Mouse (Mus musculus) kidney, postnatal 25 days (tissue): ENCODE results near the gene Gm45753.
"Not testable (repeated sequence)": the region's sequence is repeated elsewhere in the genome, so short reads cannot be mapped to it uniquely, and the experiment has no call there.

Source experiments
- DNase-seq, 2 experiments: peaks; one replicate each; pipeline ENCODE4 v3.0.0; 2021; ENCODE audit warnings: mixed read lengths in 2 of 2

Gm45753 gene

GRCm38 (mm10) chr8:45308366-45308765 lies at the start of gene Gm45753:
Gene Gm45753 (minus strand): TSS chr8:45308466.
- DNase-seq, result no peak

DNA sequence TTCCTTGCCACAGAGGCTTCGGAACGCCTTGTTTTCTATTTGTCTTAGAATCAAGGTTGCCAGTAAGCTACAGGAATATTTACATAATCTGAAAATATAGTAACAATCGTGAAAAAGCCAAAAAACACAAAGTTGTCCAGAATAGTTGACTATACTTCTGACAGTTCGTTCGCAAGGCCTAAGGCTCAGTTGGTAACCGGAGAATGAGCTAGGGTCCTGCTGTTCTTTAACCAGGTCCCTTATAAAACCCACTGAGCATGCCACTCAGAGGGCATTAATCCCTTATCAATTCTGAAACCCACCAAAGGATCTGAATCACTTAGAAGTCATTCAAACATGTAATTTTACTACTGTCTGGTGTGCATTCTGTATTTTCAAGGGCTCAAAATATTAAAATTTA lies 47.5 kb upstream of the Gm45753 start:
- peak in 1 of 2 experiments; percentile 19 for DNase-seq

- peak; percentile 69 to 86 for DNase-seq
These were observed 36.8 kb upstream of the Gm45753 start for GRCm38 (mm10) chr8:45345031-45345430.

- DNase-seq, result no peak
These were observed 36.0 kb upstream of the Gm45753 start for GRCm38 (mm10) chr8:45344298-45344697.

- no peak for DNase-seq
These were observed 33.7 kb upstream of the Gm45753 start for GRCm38 (mm10) chr8:45341630-45342628.

GRCm38 (mm10) chr8:45333493-45333892 lies 25.2 kb upstream of the Gm45753 start:
- peak in 1 of 2 experiments; percentile 51 for DNase-seq

DNA sequence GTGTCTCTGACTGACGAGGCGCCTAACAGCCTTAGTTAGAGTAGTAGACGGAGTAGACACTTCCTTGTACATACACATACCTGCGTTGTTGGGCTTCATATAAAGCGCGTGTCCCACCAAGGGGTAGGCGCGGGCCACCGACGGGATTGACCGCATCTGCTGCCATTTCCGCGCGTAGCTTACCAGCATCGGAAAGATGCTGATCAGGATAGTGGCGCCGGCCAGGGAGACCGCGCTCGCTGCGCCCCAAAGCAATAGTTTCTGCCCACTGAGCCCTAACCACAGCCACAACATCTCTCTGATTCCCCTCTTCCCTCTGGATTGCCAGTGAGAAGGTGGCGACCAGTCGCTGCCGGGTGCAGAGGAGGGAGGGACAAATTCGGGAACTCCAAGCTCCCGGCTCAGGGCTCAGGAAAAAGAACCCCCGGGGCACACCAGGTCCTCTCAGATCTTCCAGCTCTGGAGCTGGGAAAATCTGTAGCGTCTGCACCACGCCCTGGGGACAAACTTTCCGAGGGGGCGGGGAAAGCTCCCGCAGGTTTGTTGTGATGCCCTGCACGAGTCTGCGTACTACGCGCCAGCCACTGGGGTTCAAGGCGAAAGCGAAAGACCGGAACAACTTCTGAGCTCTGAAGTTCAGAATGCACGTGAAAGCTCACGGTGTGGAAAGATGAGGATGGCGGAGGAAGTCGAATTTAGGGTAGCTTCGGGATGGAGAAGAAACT lies 24.6 kb upstream of the Gm45753 start, which contains the start of gene Cyp4v3:
Gene Cyp4v3 (minus strand): TSS at position 532 of the 725 bp plus-strand sequence.
- DNase-seq, result peak; percentile 74 to 81

GRCm38 (mm10) chr8:45330856-45331255 lies 22.6 kb upstream of the Gm45753 start:
- no peak for DNase-seq

- DNase-seq, result no peak
These were observed 21.1 kb upstream of the Gm45753 start for GRCm38 (mm10) chr8:45329206-45329980.

DNA sequence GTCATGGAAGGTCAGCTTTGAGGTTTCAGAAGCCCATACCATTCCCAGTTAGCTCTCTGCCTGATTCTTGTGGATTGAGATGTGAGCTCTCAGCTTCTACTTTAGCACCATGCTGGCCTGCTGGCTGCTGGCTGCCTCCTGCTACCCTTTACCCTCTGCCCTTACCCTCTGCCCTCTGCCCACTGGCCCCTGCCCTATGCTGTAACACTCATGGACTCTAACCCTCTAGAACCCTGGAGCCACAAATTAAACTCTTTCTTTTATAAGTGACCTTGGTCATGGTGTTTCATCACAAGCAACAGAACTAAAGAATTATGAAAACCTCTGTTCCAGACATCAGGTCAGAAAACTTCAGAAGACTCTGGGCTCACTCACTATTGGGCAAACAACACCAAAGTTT lies 18.8 kb upstream of the Gm45753 start:
- DNase-seq, result not testable (repeated sequence)

GRCm38 (mm10) chr8:45324151-45324550 lies 15.9 kb upstream of the Gm45753 start:
- DNase-seq, result no peak

DNA sequence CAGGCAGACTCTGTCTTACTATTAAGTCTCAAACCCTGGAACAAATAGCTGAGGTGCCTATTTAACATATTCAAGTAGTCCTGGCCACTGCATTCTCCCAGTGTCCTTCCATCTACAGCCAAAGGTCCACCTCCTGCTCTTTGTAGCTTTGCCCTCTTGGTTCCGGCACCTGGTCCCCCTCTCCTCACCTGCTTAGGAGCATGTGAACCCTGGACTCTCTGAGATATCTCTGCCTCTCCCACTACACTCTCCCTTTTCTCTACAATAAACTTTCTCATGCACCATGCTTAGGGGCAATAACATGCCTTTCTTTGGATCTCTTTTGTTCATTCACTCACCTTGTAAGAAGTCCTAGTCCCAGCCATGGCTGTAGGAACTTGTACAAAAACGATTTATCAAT lies 13.1 kb upstream of the Gm45753 start:
- no peak for DNase-seq

- no peak for DNase-seq
These were observed 12.7 kb upstream of the Gm45753 start for GRCm38 (mm10) chr8:45320930-45321329.

GRCm38 (mm10) chr8:45310967-45311366 lies 2.7 kb upstream of the Gm45753 start:
- DNase-seq, result no peak

- DNase-seq, result no peak
These were observed 2.8 kb downstream of the Gm45753 start for GRCm38 (mm10) chr8:45305479-45305878.

GRCm38 (mm10) chr8:45304354-45304753 lies 3.9 kb downstream of the Gm45753 start:
- no peak for DNase-seq

DNA sequence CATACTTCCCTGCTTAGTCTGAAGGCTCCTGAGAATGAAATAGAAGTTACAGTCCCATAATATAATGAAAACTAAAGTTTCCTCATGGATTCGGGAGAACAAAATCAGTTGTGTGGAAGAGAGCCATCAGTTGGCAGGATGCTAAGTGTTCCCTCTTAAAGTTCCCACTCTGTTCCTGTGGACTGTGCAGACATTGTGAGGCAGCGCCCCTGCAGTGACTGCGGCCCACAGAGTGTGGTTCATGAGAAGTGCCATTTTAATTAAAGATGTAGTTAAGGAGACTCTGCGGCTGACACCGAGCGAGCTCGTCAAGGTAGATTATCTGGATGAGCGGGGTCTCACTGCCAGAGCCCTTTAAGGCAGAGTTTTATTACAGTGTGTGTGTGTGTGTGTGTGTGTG lies 5.9 kb downstream of the Gm45753 start:
- DNase-seq, result no peak

GRCm38 (mm10) chr8:45295276-45295675 lies 13.0 kb downstream of the Gm45753 start:
- no peak for DNase-seq

GRCm38 (mm10) chr8:45294687-45295086 lies 13.6 kb downstream of the Gm45753 start, which contains the start of gene Klkb1:
Gene Klkb1 (minus strand): TSS chr8:45294859.
- DNase-seq, result no peak

- DNase-seq, result no peak
These were observed 16.5 kb downstream of the Gm45753 start for GRCm38 (mm10) chr8:45291790-45292189.

DNA sequence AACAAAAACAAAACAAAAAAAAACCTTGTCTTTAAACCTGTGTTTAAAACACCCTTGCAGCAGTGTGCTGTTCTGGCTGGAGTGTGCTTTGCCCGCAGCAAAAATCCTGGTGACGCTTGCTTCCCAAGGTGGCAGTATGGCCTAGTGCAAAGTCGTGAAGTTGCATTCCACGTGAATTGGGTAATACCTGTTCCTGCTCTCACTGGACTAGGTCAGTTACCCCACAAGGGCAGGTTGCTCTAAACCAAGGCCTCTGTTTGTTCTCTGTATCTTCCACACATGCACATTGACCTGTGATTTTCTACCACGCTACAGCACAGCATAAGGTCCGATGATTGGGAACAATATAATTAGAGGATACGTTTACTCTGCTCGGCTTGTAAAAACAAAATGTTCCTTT lies 26.6 kb downstream of the Gm45753 start:
- peak; percentile 5 to 44 for DNase-seq

DNA sequence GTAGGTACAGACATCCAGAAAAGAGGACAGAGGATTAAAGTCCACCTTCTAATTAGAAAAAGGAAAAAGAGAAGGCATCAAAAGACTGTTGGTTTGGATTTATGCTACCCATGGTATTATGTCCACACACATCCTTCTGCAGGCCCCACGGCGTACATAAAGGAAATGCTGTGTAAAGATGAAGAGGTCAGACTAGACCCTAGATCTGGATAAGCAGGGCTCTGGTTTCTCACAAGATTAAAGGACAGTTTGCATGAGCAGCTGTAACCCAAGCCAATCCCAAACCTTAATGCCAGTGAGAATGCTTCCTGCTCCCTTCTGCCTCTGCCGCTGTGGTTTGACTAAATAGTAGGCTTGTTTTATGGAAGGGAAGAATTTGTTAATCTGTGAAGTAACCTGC lies 30.8 kb downstream of the Gm45753 start:
- DNase-seq, result no peak

DNA sequence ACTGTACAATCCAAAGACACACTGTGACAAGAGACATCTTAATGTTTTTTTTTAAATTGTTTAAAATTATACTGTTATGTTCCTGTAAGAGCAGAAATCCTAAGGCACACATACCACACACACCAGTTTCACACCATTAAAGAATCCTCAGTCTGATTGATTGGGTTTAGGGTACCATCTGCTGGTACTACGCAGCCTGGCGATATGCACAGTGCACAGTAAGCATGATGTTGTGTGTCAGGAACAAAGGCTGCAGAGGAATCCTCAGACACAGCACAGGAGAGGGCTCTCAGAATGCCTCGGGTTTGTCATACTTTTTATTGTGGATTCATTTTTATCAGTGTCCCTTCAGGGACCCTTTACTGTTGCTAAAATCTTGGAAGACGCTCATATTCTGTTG lies 33.9 kb downstream of the Gm45753 start:
- DNase-seq, result no peak
